Mouse (Mus musculus) gastrocnemius, postnatal 10 days (tissue): ENCODE measurements around the gene Rbm10. TPM values are rescaled to one million over a fixed set of nuclear protein-coding genes. Genes with fewer than 3 reads are reported as not detected.

Experiments
- total RNA-seq, 2 experiments: library from RNA; stranded (reverse); gene quantifications; 2 replicates each; pipeline ENCODE4 v1.2.3; 2021

The Rbm10 gene
- total RNA-seq, 2 experiments from 2014 or later = 15.7 to 20.5 TPM

Other genes with a start within 250 kb of the Rbm10 start
- 1 to 10 TPM; 1.3 to 2.6 TPM for gene Jade3, start 191.8 kb upstream of the Rbm10 start, total RNA-seq
- under 1 TPM in 1 of 2 experiments, not detected in 1; 0.32 TPM for gene Rgn, start 67.7 kb upstream of the Rbm10 start, total RNA-seq
- 100 to 1,000 TPM; 310 to 341 TPM for gene Ndufb11, start 116 bp downstream of the Rbm10 start, total RNA-seq
- gene Uba1, start 40.8 kb downstream of the Rbm10 start, total RNA-seq = 100 to 1,000 TPM; 168 to 175 TPM
- 100 to 1,000 TPM; 128 to 139 TPM for gene Cdk16, start 70.5 kb downstream of the Rbm10 start, total RNA-seq
- gene Usp11, start 86.4 kb downstream of the Rbm10 start, total RNA-seq = 1 to 10 TPM; 7.0 to 9.2 TPM
- 10 to 100 TPM; 78.8 to 79.6 TPM for gene Araf, start 180.3 kb downstream of the Rbm10 start, total RNA-seq